Mouse (Mus musculus): ENCODE measurements around the gene Jag2.

DNA sequence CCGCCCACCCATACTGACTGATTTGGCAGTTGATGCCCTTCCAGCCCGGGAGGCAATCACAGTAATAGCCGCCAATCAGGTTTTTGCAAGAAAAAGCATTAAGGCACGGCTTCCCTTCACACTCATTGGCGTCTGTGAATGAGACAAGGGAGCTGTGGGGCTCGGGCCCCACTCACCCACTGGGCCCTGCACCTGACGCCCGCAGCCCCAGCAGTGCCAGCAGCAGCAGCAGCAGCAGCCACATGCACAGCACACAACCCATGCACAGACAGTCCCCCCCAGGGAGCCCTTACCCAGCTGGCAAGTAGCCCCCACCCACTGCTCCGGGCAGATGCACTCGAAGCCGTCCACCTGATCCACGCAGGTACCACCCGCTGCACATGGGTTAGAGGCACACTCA, 14.0 kb downstream of the Jag2 start:
- TF ChIP-seq CTCF (conservative IDR thresholded peaks at IDR 0.05; ENCODE audit: low read length): no peak
- no peak for TF ChIP-seq POU5F1 (IDR thresholded peaks at IDR 0.05; ENCODE audit: borderline replicate concordance, low read length)

All from E14TG2a.4 (cell line).